Mouse (Mus musculus) cerebellum, adult 2 months (tissue): ENCODE measurements around the gene Rnf31.
A peak's percentile ranks its signal among the peaks of the same experiment; 100 is the strongest.

Source experiments
- CTCF ChIP-seq: fragments of 200-500 bp; IDR thresholded peaks from 2 replicates; pipeline ENCODE4 v1.5.1; 2011; ENCODE audit warnings: low read depth, mild to moderate bottlenecking, control low read depth, low read length, moderate library complexity, borderline replicate concordance; ENCODE audit not compliant: insufficient read depth
- POLR2A ChIP-seq: fragments of 200-500 bp; IDR thresholded peaks from 2 replicates; pipeline ENCODE4 v1.6.1; 2011; ENCODE audit warnings: low read length, control low read depth, borderline replicate concordance; ENCODE audit not compliant: insufficient read depth

- TF ChIP-seq CTCF (peak; percentile 87), POLR2A (no peak)
These were observed 34.5 kb upstream of the Rnf31 start for GRCm38 (mm10) chr14:55557003-55557402.
